Mouse (Mus musculus): ENCODE measurements around the gene Cox7a1. TPM values are rescaled to one million over a fixed set of nuclear protein-coding genes. Genes with fewer than 3 reads are reported as not detected.
"Not testable (repeated sequence)": the region's sequence is repeated elsewhere in the genome, so short reads cannot be mapped to it uniquely, and the experiment has no call there.

Cox7a1 gene
- polyA plus RNA-seq, 1 experiment from 2014 or later = 6.9 TPM

GRCm38 (mm10) chr7:30205383-30205782, 21.4 kb downstream of the Cox7a1 start:
- Histone ChIP-seq H3K27me3 (no peaks in the 10 kb centered on the region), H3K9ac (no peak overlapping the region), H3K4me2 (no peak overlapping the region), H3K36me3 (no peaks in the 10 kb centered on the region), H3K9me3 (no peaks in the 10 kb centered on the region), H3K4me1 (replicated peaks) (peaks cover 9% of the 10 kb centered on the region), H3K27ac (replicated peaks) (no peak overlapping the region), H3K4me3 (no peak overlapping the region)
- no peak for ATAC-seq (ENCODE audit: low read depth)
- 7% methylated on average over 2 of the region's 2 CpGs for WGBS

GRCm38 (mm10) chr7:30206364-30206763, 22.4 kb downstream of the Cox7a1 start:
- 58% methylated on average over 5 of the region's 5 CpGs for WGBS
- H3K36me3 ChIP-seq; H3K4me2 ChIP-seq; H3K27me3 ChIP-seq; H3K9ac ChIP-seq; ATAC-seq (ENCODE audit: low read depth); H3K4me3 ChIP-seq; H3K4me1 ChIP-seq (replicated peaks); H3K9me3 ChIP-seq; H3K27ac ChIP-seq (replicated peaks): not testable (repeated sequence)

DNA sequence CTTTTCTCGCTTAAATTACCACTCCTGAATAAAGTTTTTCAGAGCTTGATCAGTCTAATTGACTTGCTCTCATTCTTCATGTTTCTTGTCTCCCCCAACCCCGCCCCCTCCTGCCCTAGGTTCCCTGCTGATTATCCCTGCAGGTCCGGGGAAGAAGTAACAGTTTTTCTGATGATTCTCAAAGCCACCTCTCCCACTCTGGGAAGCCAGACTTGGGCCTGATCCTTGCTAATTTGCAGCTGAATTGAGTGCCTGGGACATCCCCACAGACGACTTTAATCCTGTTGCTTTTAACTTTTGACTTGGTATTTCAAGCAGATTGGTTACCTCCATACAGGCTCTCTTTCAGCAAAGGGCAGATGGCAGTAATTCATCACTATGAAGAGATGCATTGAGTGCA, 27.1 kb downstream of the Cox7a1 start:
- no peak for ATAC-seq (ENCODE audit: low read depth)
- no peak overlapping the region for H3K4me3 ChIP-seq
- H3K4me1 ChIP-seq (replicated peaks) = no peaks in the 10 kb centered on the region
- H3K9ac ChIP-seq = no peak overlapping the region
- H3K9me3 ChIP-seq = no peaks in the 10 kb centered on the region
- H3K4me2 ChIP-seq = no peak overlapping the region
- 27% methylated on average over 4 of the region's 4 CpGs for WGBS
- no peak overlapping the region for H3K27ac ChIP-seq (replicated peaks)
- no peaks in the 10 kb centered on the region for H3K27me3 ChIP-seq
- no peaks in the 10 kb centered on the region for H3K36me3 ChIP-seq

GRCm38 (mm10) chr7:30213881-30214280, 29.9 kb downstream of the Cox7a1 start:
- Histone ChIP-seq H3K9me3 (no peaks in the 10 kb centered on the region), H3K4me1 (replicated peaks) (peaks cover 5% of the 10 kb centered on the region; the same call in 1 of the 2 replicates), H3K36me3 (no peaks in the 10 kb centered on the region), H3K4me2 (no peak overlapping the region), H3K9ac (no peak overlapping the region), H3K27me3 (no peaks in the 10 kb centered on the region), H3K27ac (replicated peaks) (no peak overlapping the region), H3K4me3 (no peak overlapping the region)
- WGBS = 84% methylated on average over 3 of the region's 3 CpGs
- no peak for ATAC-seq (ENCODE audit: low read depth)

DNA sequence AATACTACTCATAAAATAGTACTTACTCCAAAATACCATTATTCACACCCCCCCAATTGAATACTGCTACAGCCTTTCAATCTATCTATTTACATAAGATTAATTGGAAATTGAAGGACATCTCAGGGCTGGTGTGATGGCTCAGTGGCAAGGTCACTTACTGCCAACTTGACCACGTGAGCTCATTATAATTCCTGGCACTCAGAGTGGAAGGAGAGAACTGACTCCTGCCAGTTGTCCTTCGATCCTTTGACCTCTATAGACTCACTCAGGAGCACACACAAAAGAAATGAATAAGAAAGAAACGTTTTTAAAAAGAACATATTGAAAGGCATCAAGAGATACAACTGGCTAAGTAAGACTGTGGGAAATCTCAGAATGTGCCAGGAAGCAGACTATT, 31.9 kb downstream of the Cox7a1 start:
- Histone ChIP-seq H3K4me3 (no peak overlapping the region), H3K4me1 (replicated peaks) (peaks cover 17% of the 10 kb centered on the region), H3K27ac (replicated peaks) (no peak overlapping the region), H3K9ac (no peak overlapping the region), H3K4me2 (no peak overlapping the region), H3K9me3 (no peaks in the 10 kb centered on the region), H3K36me3 (no peaks in the 10 kb centered on the region), H3K27me3 (no peaks in the 10 kb centered on the region)
- WGBS = 81% methylated on average over 3 of the region's 3 CpGs
- ATAC-seq (ENCODE audit: low read depth) = no peak

GRCm38 (mm10) chr7:30216723-30217151, 32.8 kb downstream of the Cox7a1 start:
- H3K9me3 ChIP-seq = no peaks in the 10 kb centered on the region
- ATAC-seq (ENCODE audit: low read depth) = peak; percentile 65
- peak overlapping the region; percentile 50 for H3K4me2 ChIP-seq
- H3K4me1 ChIP-seq (replicated peaks) = peaks cover 17% of the 10 kb centered on the region
- H3K27me3 ChIP-seq = no peaks in the 10 kb centered on the region
- under 1% methylated on average over 16 of the region's 16 CpGs for WGBS
- H3K9ac ChIP-seq = peak overlapping the region; percentile 65
- H3K36me3 ChIP-seq = no peaks in the 10 kb centered on the region
- H3K4me3 ChIP-seq = peak overlapping the region; percentile 20
- H3K27ac ChIP-seq (replicated peaks) = peak overlapping the region; percentile 57

- peak; percentile 35; the same call in 1 of the 2 replicates for ATAC-seq (ENCODE audit: low read depth)
- Histone ChIP-seq H3K4me3 (no peak overlapping the region), H3K27ac (replicated peaks) (no peak overlapping the region), H3K36me3 (peaks cover 2% of the 10 kb centered on the region; the same call in 1 of the 2 replicates), H3K9ac (no peak overlapping the region), H3K27me3 (no peaks in the 10 kb centered on the region), H3K4me2 (no peak overlapping the region), H3K9me3 (no peaks in the 10 kb centered on the region), H3K4me1 (replicated peaks) (peaks cover 17% of the 10 kb centered on the region)
- WGBS = 92% methylated on average over 2 of the region's 2 CpGs
These were observed 33.3 kb downstream of the Cox7a1 start for GRCm38 (mm10) chr7:30217277-30217676.

DNA sequence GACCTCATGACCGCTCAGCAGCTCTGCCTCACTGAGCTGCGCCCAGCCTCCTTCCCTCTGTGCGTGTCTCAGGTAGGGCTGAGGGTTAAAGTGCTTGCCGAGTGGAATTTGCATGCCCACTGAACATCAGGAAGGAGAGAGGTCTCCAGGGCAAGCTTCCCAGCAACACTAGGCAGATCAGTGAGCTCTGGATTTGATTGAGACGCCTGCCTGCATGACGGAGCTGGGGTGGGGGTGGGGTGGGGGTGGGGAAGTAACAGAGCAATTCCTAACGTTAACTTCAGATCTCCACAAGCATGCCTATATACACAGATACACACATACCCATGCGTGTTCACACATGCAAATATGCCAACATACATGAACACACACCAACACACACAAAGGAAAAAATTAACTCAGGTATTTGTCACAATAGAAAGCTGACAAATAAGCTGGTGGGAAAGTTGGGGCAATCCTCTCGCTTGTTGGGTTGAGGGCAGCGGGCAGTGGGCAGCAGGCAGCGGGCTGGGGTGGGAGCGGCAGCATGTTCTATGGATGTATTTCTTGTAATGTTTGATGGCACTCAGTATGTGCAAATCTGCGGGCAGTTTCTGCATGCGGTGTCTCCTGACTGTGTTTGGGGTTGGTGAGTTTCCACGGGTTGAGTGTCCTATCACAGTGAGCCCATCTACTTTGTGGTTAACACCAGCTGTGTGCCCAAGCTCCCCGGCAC, 35.5 kb downstream of the Cox7a1 start:
- peaks cover 22% of the 10 kb centered on the region for H3K36me3 ChIP-seq
- 5% methylated on average over 16 of the region's 16 CpGs for WGBS
- no peaks in the 10 kb centered on the region for H3K27me3 ChIP-seq
- peak overlapping the region; percentile 86 for H3K4me2 ChIP-seq
- peak overlapping the region; percentile 43 for H3K4me3 ChIP-seq
- peak overlapping the region; percentile 73 for H3K9ac ChIP-seq
- no peaks in the 10 kb centered on the region for H3K9me3 ChIP-seq
- peaks cover 17% of the 10 kb centered on the region for H3K4me1 ChIP-seq (replicated peaks)
- peak overlapping the region; percentile 47 for H3K27ac ChIP-seq (replicated peaks)
- peak; percentile 69 for ATAC-seq (ENCODE audit: low read depth)

- 21% methylated on average over 11 of the region's 11 CpGs for WGBS
- ATAC-seq (ENCODE audit: low read depth) = no peak
- H3K36me3 ChIP-seq = peaks cover 27% of the 10 kb centered on the region
- no peaks in the 10 kb centered on the region for H3K27me3 ChIP-seq
- peaks cover 17% of the 10 kb centered on the region for H3K4me1 ChIP-seq (replicated peaks)
- H3K9ac ChIP-seq = peak overlapping the region; percentile 73
- no peaks in the 10 kb centered on the region for H3K9me3 ChIP-seq
- peak overlapping the region; percentile 86 for H3K4me2 ChIP-seq
- no peak overlapping the region for H3K27ac ChIP-seq (replicated peaks)
- peak overlapping the region; percentile 43 for H3K4me3 ChIP-seq
These were observed 36.0 kb downstream of the Cox7a1 start for GRCm38 (mm10) chr7:30220008-30220356.

GRCm38 (mm10) chr7:30221433-30221832, 37.5 kb downstream of the Cox7a1 start:
- Histone ChIP-seq H3K9ac (no peak overlapping the region), H3K27ac (replicated peaks) (no peak overlapping the region), H3K27me3 (no peaks in the 10 kb centered on the region), H3K4me3 (no peak overlapping the region), H3K36me3 (peaks cover 41% of the 10 kb centered on the region), H3K4me2 (no peak overlapping the region), H3K4me1 (replicated peaks) (peaks cover 15% of the 10 kb centered on the region), H3K9me3 (no peaks in the 10 kb centered on the region)
- 87% methylated on average over 3 of the region's 3 CpGs for WGBS
- ATAC-seq (ENCODE audit: low read depth) = no peak

GRCm38 (mm10) chr7:30222205-30222604, 38.3 kb downstream of the Cox7a1 start:
- Histone ChIP-seq H3K4me3 (no peak overlapping the region), H3K9ac (no peak overlapping the region), H3K27ac (replicated peaks) (no peak overlapping the region), H3K4me2 (no peak overlapping the region), H3K27me3 (no peaks in the 10 kb centered on the region), H3K4me1 (replicated peaks) (peaks cover 12% of the 10 kb centered on the region), H3K9me3 (no peaks in the 10 kb centered on the region), H3K36me3 (peaks cover 48% of the 10 kb centered on the region)
- WGBS = 95% methylated on average over 5 of the region's 5 CpGs
- no peak for ATAC-seq (ENCODE audit: low read depth)

- H3K9me3 ChIP-seq = no peaks in the 10 kb centered on the region
- H3K27ac ChIP-seq (replicated peaks) = no peak overlapping the region
- H3K27me3 ChIP-seq = no peaks in the 10 kb centered on the region
- no peak overlapping the region for H3K4me3 ChIP-seq
- ATAC-seq (ENCODE audit: low read depth) = no peak
- 94% methylated on average over 12 of the region's 12 CpGs for WGBS
- H3K36me3 ChIP-seq = peaks cover 66% of the 10 kb centered on the region
- H3K9ac ChIP-seq = no peak overlapping the region
- H3K4me1 ChIP-seq (replicated peaks) = peaks cover 9% of the 10 kb centered on the region
- no peak overlapping the region for H3K4me2 ChIP-seq
These were observed 40.3 kb downstream of the Cox7a1 start for GRCm38 (mm10) chr7:30224206-30224605.

- H3K36me3 ChIP-seq = peaks cover 58% of the 10 kb centered on the region
- peak; percentile 44; the same call in 1 of the 2 replicates for ATAC-seq (ENCODE audit: low read depth)
- H3K27me3 ChIP-seq = no peaks in the 10 kb centered on the region
- peak overlapping the region; percentile 97 for H3K27ac ChIP-seq (replicated peaks)
- H3K4me3 ChIP-seq = peak overlapping the region; percentile 70
- H3K9ac ChIP-seq = peak overlapping the region; percentile 80
- peak overlapping the region; percentile 71 for H3K4me2 ChIP-seq
- H3K4me1 ChIP-seq (replicated peaks) = peaks cover 23% of the 10 kb centered on the region
- WGBS = 0% methylated on average over 16 of the region's 16 CpGs
- H3K9me3 ChIP-seq = no peaks in the 10 kb centered on the region
These were observed 47.4 kb downstream of the Cox7a1 start for GRCm38 (mm10) chr7:30231328-30231668.

All from neural tube, embryonic 13.5 days (tissue).